Mouse (Mus musculus): ENCODE results near the gene Olfr9. TPM values are rescaled to one million over a fixed set of nuclear protein-coding genes. Genes with fewer than 3 reads are reported as not detected.
"Not testable (repeated sequence)": the region's sequence is repeated elsewhere in the genome, so short reads cannot be mapped to it uniquely, and the experiment has no call there.

The Olfr9 gene
- polyA plus RNA-seq (2012; ENCODE audit: insufficient read depth, insufficient read length, low replicate concordance, missing spikeins) = not detected in 2 replicates

GRCm38 (mm10) chr10:128989131-128989530, at the start of gene Olfr9:
TSS of gene Olfr9 (plus strand) at chr10:128989431.
- not testable (repeated sequence) for H3K27ac ChIP-seq (ENCODE audit: insufficient read depth, low read depth, low read length); H3K4me1 ChIP-seq (ENCODE audit: control insufficient read depth, insufficient read depth, low read length); H3K4me3 ChIP-seq (ENCODE audit: insufficient read depth, low read depth, low read length)
- 75% methylated on average over 1 of the region's 1 CpGs for WGBS

GRCm38 (mm10) chr10:128940475-128941061, 48.7 kb upstream of the Olfr9 start:
- 84% methylated on average over 10 of the region's 10 CpGs for WGBS
- Histone ChIP-seq H3K27ac (ENCODE audit: insufficient read depth, low read depth, low read length) (no peak overlapping the region), H3K4me1 (ENCODE audit: control insufficient read depth, insufficient read depth, low read length) (no peaks in the 10 kb centered on the region), H3K4me3 (ENCODE audit: insufficient read depth, low read depth, low read length) (no peak overlapping the region)
- TF ChIP-seq CTCF (IDR thresholded peaks at IDR 0.05; ENCODE audit: insufficient read depth, low read depth, low read length) = no peak
- no peak for TF ChIP-seq POLR2A (IDR thresholded peaks at IDR 0.05; ENCODE audit: insufficient read depth, low read depth, low read length)

GRCm38 (mm10) chr10:128945675-128946074, 43.6 kb upstream of the Olfr9 start:
- TF ChIP-seq POLR2A (IDR thresholded peaks at IDR 0.05; ENCODE audit: insufficient read depth, low read depth, low read length) (no peak), CTCF (IDR thresholded peaks at IDR 0.05; ENCODE audit: insufficient read depth, low read depth, low read length) (no peak)
- Histone ChIP-seq H3K4me1 (ENCODE audit: control insufficient read depth, insufficient read depth, low read length) (no peaks in the 10 kb centered on the region), H3K27ac (ENCODE audit: insufficient read depth, low read depth, low read length) (no peak overlapping the region), H3K4me3 (ENCODE audit: insufficient read depth, low read depth, low read length) (no peak overlapping the region)
- 16% methylated on average over 3 of the region's 3 CpGs for WGBS

- WGBS = 88% methylated on average over 4 of the region's 4 CpGs
- no peak for TF ChIP-seq POLR2A (IDR thresholded peaks at IDR 0.05; ENCODE audit: insufficient read depth, low read depth, low read length)
- no peak overlapping the region for H3K4me3 ChIP-seq (ENCODE audit: insufficient read depth, low read depth, low read length)
- no peak overlapping the region for H3K27ac ChIP-seq (ENCODE audit: insufficient read depth, low read depth, low read length)
- H3K4me1 ChIP-seq (ENCODE audit: control insufficient read depth, insufficient read depth, low read length) = no peaks in the 10 kb centered on the region
These were observed 41.7 kb upstream of the Olfr9 start for GRCm38 (mm10) chr10:128947496-128947895.

GRCm38 (mm10) chr10:128950208-128950887, 38.9 kb upstream of the Olfr9 start:
- WGBS = 66% methylated on average over 16 of the region's 16 CpGs

GRCm38 (mm10) chr10:128958340-128958739, 30.9 kb upstream of the Olfr9 start:
- H3K27ac ChIP-seq (ENCODE audit: insufficient read depth, low read depth, low read length) = no peak overlapping the region
- 76% methylated on average over 10 of the region's 10 CpGs for WGBS
- TF ChIP-seq CTCF (IDR thresholded peaks at IDR 0.05; ENCODE audit: insufficient read depth, low read depth, low read length) (no peak), POLR2A (IDR thresholded peaks at IDR 0.05; ENCODE audit: insufficient read depth, low read depth, low read length) (no peak)
- H3K4me3 ChIP-seq (ENCODE audit: insufficient read depth, low read depth, low read length) = no peak overlapping the region
- H3K4me1 ChIP-seq (ENCODE audit: control insufficient read depth, insufficient read depth, low read length) = no peaks in the 10 kb centered on the region

More at GRCm38 (mm10) chr10:128950208-128950887, 38.9 kb upstream of the Olfr9 start:
- Histone ChIP-seq H3K4me3 (ENCODE audit: insufficient read depth, low read depth, low read length) (no peak overlapping the region), H3K27ac (ENCODE audit: insufficient read depth, low read depth, low read length) (no peak overlapping the region), H3K4me1 (ENCODE audit: control insufficient read depth, insufficient read depth, low read length) (no peaks in the 10 kb centered on the region)
- no peak for TF ChIP-seq POLR2A (IDR thresholded peaks at IDR 0.05; ENCODE audit: insufficient read depth, low read depth, low read length)
- TF ChIP-seq CTCF (IDR thresholded peaks at IDR 0.05; ENCODE audit: insufficient read depth, low read depth, low read length) = no peak

- H3K4me1 ChIP-seq (ENCODE audit: control insufficient read depth, insufficient read depth, low read length) = no peaks in the 10 kb centered on the region
- H3K27ac ChIP-seq (ENCODE audit: insufficient read depth, low read depth, low read length) = no peak overlapping the region
- H3K4me3 ChIP-seq (ENCODE audit: insufficient read depth, low read depth, low read length) = no peak overlapping the region
- WGBS = 80% methylated on average over 4 of the region's 4 CpGs
- TF ChIP-seq CTCF (IDR thresholded peaks at IDR 0.05; ENCODE audit: insufficient read depth, low read depth, low read length) = no peak
- no peak for TF ChIP-seq POLR2A (IDR thresholded peaks at IDR 0.05; ENCODE audit: insufficient read depth, low read depth, low read length)
These were observed 29.1 kb upstream of the Olfr9 start for GRCm38 (mm10) chr10:128960142-128960541.

GRCm38 (mm10) chr10:128960590-128961584, 28.3 kb upstream of the Olfr9 start, which contains the start of gene Mettl7b:
TSS of gene Mettl7b (minus strand) at chr10:128960988.
- 87% methylated on average over 12 of the region's 12 CpGs for WGBS
- Histone ChIP-seq H3K27ac (ENCODE audit: insufficient read depth, low read depth, low read length) (no peak within 1 kb of the TSS), H3K4me3 (ENCODE audit: insufficient read depth, low read depth, low read length) (no peak within 1 kb of the TSS), H3K4me1 (ENCODE audit: control insufficient read depth, insufficient read depth, low read length) (no peaks in the 10 kb centered on the region)
- TF ChIP-seq POLR2A (IDR thresholded peaks at IDR 0.05; ENCODE audit: insufficient read depth, low read depth, low read length) = no peak
- TF ChIP-seq CTCF (IDR thresholded peaks at IDR 0.05; ENCODE audit: insufficient read depth, low read depth, low read length) = no peak

GRCm38 (mm10) chr10:128964961-128965360, 24.3 kb upstream of the Olfr9 start:
- no peaks in the 10 kb centered on the region for H3K4me1 ChIP-seq (ENCODE audit: control insufficient read depth, insufficient read depth, low read length)
- no peak overlapping the region for H3K4me3 ChIP-seq (ENCODE audit: insufficient read depth, low read depth, low read length)
- H3K27ac ChIP-seq (ENCODE audit: insufficient read depth, low read depth, low read length) = no peak overlapping the region
- no peak for TF ChIP-seq POLR2A (IDR thresholded peaks at IDR 0.05; ENCODE audit: insufficient read depth, low read depth, low read length)
- TF ChIP-seq CTCF (IDR thresholded peaks at IDR 0.05; ENCODE audit: insufficient read depth, low read depth, low read length) = no peak
- WGBS = 80% methylated on average over 2 of the region's 2 CpGs
